Mouse (Mus musculus) gastrocnemius, adult 18-20 months (tissue): ENCODE data around the gene Astn2. TPM values are rescaled to one million over a fixed set of nuclear protein-coding genes. Genes with fewer than 3 reads are reported as not detected.
"Not testable (repeated sequence)": the region's sequence is repeated elsewhere in the genome, so short reads cannot be mapped to it uniquely, and the experiment has no call there.

Experiments used
- DNase-seq: peaks from one replicate; pipeline ENCODE4 v3.0.0; 2021; ENCODE audit warnings: low spot score
- total RNA-seq, 2 experiments: library from RNA; stranded (reverse); gene quantifications; 2 replicates each; pipeline ENCODE4 v1.2.3; 2021

The Astn2 gene
- total RNA-seq, 2 experiments from 2014 or later: 0.78 to 1.1 TPM

DNA sequence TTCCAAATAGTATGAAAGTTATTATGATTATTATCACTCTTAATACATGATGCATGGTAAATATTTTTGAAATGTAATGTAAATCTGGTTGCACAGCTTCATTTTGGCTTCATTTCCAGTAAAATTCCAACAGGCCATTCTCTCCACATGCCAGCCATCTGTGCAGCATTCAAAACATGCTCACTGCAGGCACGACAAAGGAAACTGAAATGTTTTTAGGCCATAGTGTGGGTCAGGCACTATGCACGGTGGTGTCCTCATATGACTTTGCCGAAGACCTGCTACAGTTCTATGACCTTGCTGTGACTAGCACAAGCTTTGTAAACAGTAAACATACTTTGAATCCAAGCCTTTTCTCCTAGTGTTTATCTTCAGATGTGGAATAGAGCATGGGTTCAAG is 642.3 kb downstream of the Astn2 start:
- DNase-seq: no peak

GRCm38 (mm10) chr4:65761658-65762057 is 642.8 kb downstream of the Astn2 start:
- DNase-seq: no peak

DNA sequence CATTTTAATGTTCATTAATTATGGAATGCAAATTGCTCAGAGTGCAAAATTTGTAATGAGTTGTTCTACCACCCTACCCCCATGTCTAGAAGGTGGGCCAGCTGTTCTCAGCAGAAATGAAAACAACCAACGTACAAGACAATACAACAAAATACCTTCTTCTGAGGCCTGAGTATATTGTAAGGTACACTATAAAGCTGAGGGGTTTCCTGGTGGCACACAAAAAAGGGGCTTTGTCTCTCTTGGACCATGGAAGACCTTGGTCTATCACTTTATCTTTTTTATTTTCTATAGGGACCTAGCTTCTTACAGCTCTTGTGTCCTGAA is 645.6 kb downstream of the Astn2 start:
- no peak for DNase-seq

DNA sequence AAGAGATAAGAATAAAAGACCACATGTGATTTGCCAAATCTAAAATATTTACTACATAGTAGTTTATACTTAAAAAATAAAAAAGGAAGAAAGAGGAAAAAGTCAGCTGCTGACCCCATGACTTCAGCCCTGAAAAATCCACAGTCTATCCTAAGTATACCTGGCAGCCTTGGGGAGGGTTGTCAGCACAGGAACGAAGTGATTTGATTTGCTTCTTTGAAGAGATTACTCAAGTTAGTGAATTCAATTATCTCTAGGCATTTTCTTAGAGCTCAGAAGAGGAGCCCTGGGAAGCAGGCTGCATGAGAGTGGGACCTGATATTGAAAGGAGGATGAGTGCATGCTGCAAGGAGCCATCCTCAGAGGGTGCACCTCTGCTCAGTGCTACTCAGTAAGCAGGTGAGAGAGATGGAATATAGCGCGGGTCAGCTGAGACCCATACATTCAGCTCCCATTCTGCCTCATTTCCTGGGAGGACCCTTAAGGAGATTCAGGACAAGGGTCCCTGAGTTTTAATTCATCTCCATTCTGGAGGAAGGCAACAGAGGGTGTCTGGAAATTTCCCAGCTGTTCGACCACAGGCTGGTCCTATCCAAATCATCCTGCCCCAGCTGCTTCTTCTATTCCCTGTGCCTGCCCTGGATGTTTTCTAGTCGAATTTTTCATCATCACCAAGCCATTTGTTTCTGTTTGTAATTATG is 646.1 kb downstream of the Astn2 start:
- no peak for DNase-seq

DNA sequence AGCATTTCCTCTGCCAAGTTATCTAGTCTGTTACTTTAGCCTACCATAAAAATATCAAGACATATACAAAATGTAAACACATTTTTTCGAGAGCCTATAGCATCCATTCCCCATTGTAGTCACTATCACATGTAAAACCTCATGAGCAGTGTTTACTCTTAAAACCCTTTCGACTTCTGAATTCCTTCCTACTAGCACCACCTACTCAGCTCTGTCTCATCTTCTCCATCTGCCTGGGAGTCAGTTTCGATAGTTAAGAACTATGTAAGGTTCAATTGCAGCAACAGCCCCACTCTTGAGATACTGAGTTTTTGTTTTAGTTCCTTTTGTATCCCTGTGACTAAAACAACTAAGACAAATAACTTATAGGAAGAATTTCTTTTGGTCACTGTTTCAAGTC is 651.5 kb downstream of the Astn2 start:
- no peak for DNase-seq

GRCm38 (mm10) chr4:65744788-65745187 is 659.6 kb downstream of the Astn2 start:
- no peak for DNase-seq

DNA sequence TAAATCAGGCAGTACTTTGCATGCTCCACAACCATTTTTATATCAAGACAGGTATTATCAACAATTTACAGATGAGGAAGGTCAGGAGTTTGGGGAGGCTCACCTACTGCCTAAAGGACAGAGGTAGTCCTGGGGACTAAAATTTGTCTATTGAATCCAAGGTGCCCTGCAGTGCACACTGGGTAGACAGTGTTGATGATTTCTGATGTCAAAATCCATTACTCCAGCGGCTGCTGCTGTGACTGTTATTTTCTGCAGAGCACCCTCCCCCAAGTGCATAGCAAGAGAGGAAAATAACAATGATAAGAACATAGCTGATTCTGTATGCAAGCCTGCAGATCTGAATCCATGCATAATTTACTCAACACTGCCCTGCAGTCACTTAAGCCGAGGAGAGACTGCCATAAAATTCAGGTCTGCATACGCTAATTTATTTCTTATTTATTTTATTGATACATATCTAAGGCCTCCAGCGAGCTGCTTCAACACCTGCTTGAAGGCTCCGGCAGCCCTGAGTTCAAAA is 660.3 kb downstream of the Astn2 start:
- no peak for DNase-seq

GRCm38 (mm10) chr4:65743160-65743691 is 661.2 kb downstream of the Astn2 start:
- DNase-seq: no peak

GRCm38 (mm10) chr4:65724414-65724813 is 680.0 kb downstream of the Astn2 start:
- no peak for DNase-seq

DNA sequence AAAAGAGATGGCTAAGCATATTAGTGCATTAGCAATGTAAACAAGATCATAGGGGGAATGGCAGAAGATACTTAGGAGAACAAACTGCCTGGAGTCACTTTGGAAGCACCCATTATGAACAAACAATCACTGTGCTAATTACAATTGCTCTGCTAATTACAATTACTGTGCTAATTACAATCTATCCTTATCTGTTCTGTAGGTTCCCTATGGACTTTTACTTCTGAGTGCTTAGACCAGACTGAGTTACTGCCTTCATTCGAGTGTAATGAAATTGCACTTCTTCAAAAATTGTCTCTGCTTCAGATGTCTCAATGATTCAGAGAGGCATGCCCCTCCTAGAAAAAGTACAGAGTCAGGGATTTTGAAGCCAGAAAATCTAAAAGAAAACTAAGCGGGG is 684.8 kb downstream of the Astn2 start:
- no peak for DNase-seq

DNA sequence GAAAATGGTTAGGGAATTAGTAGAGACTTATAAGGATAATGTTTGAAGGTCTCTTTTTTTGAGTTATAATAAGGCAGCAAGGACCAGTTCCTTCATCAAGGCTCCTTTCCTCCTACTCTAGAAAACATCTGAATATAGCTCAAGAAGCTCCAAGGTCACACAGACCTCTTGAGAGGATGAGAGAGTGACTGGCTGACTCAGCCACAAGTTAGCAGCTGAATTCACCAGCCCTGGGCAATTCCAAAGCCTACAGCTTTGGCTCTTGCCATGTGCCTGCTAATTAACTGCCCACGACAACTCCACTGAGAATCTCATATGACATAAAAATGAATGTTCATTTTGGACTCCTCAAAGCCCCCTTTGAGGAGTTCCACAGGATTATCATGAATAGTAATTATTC is 686.5 kb downstream of the Astn2 start:
- no peak for DNase-seq

DNA sequence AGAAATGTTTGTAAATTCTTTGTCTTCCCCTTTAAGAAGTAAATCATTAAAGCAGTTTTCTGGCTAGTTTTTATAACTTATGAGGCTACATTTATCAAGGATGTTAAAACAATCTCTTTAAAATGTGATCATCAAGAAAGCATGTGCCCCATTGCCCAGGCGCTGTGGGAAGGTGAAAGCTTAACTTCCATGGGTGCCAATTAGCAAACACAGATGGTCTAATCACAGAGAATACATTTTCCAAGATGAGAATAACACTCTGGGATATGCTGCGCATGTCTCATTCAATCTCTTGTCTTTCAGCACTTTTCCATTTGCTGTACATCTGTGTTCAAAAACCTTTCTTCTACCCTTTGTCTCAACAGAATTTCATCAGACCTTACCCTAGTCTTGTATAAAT is 688.3 kb downstream of the Astn2 start:
- no peak for DNase-seq

DNA sequence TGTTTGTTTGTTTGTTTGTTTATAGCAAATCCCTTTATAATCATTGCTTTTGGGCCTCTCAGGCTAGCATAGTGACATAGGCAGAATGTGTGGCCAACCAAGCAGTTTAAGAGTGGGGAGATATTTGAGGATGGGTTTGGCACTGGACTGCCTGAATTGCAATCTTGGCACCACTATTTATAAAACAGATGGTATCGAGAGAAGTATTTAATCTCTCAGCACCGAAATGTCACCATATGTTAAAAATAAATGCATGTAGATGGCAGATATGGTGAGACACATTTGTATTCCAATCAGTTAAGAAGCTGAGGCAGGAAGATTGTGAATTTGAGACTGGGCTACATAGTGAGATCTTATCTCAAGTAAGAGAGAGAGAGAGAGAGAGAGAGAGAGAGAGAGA is 692.7 kb downstream of the Astn2 start:
- no peak for DNase-seq

GRCm38 (mm10) chr4:65710623-65711022 is 693.8 kb downstream of the Astn2 start:
- no peak for DNase-seq

- DNase-seq: no peak
These were observed 702.6 kb downstream of the Astn2 start for GRCm38 (mm10) chr4:65701848-65702247.

GRCm38 (mm10) chr4:65699743-65700361 is 704.6 kb downstream of the Astn2 start:
- DNase-seq: no peak

DNA sequence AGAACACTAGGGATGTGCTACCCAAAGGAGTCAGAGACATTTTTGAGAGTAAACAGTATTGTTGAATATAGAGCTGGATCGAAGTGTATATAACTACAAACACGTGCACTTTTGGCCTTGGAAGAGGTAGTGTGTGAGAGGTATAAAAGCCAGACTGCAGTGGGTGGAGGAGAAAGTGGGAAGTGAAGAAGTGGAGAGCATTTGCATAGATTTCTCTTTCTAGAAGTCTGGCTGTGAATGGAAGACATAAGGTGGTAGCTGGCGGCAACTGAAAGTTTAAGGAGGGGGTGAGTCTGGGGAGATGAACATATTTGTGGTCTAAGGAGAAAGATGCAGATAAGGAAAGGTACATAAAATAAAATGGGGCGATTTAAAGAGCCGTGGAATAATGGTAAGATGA is 709.2 kb downstream of the Astn2 start:
- DNase-seq: no peak

DNA sequence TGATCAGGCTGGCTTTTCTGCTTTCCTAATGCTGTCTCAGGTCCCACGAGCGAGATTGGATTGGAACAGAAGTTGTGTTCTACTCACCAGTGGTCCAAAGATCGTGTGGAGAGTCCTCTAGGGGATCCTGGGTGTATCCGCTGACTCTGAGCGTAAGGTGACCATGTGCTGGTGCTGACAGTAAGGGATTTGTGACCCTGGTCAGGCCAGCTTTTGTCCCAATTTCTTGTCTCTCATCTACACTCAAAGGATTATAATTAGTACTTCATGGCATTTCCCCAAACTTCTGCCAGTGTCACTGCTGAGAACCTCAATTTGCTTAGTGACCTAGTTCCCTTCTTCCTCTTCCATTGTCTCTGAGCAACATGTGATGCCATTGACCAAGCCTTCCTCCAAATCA is 710.4 kb downstream of the Astn2 start:
- no peak for DNase-seq

DNA sequence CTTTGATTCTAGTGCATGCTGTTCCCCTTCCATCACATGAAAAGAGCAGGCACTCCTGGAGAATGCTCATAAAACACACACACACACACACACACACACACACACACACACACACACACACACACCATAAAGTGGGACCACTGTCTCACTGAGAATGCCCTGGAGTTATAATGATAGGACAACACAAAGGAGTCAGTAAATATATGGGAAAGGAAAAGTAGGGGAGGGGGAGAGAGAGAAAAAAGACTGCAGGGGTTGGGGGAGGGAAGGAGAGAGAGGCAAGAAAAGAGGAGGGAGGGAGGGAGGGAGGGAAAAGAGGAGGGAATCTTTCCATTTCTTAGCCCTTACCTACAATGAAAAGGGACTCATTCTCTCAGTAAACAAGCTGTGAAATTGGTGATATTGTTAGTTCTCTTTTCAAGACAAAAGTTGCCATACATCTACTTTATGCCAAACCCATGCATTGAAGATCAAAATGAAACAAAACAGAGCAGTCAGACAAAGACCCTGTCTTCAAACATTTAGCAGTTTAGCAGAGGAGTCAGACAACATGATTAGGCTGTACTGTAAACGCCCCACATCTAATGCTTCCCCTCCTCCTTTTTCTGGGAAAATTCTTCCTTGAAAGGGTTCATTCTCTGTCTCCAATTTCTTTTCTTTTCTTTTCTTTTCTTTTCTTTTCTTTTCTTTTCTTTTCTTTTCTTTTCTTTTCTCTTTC is 717.2 kb downstream of the Astn2 start:
- no peak for DNase-seq

GRCm38 (mm10) chr4:65686258-65687005 is 718.0 kb downstream of the Astn2 start:
- DNase-seq: no peak

DNA sequence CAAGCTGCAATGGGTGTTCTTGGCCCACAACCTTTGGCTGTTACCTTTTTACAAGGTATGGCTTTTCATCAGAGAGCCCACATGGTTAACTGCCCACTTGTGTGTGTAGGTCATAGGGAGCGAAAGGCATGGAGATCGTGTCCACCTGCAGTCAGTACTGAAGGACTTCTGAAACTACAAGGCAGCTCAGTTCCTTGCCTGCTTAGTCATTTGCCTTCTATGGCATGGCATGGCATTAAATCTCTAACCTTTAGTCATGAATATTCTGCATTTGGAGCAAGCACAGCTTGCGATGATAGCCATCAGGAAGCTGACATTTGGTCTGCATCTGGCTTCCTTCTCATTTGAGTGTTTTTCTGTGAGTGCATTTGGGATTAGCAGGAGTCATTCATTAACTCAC is 720.0 kb downstream of the Astn2 start:
- no peak for DNase-seq

GRCm38 (mm10) chr4:65679786-65680185 is 724.6 kb downstream of the Astn2 start:
- not testable (repeated sequence) for DNase-seq
